Mouse (Mus musculus) CD4-positive, CD25-positive, alpha-beta regulatory T cell, adult 4 months (primary cell): ENCODE measurements around the gene Plek. TPM values are rescaled to one million over a fixed set of nuclear protein-coding genes. Genes with fewer than 3 reads are reported as not detected.

Experiments
- ATAC-seq: one replicate; pipeline ENCODE4 v1.8.0; 2017
- polyA plus RNA-seq, 2 experiments: library from polyadenylated mRNA; unstranded; fragments of 100-300 nt; shearing (Covaris generic); gene quantifications; one replicate each; pipeline ENCODE4 v1.2.1; 2017

Plek gene
- polyA plus RNA-seq, 2 experiments from 2014 or later: 3.9 to 6.3 TPM

DNA sequence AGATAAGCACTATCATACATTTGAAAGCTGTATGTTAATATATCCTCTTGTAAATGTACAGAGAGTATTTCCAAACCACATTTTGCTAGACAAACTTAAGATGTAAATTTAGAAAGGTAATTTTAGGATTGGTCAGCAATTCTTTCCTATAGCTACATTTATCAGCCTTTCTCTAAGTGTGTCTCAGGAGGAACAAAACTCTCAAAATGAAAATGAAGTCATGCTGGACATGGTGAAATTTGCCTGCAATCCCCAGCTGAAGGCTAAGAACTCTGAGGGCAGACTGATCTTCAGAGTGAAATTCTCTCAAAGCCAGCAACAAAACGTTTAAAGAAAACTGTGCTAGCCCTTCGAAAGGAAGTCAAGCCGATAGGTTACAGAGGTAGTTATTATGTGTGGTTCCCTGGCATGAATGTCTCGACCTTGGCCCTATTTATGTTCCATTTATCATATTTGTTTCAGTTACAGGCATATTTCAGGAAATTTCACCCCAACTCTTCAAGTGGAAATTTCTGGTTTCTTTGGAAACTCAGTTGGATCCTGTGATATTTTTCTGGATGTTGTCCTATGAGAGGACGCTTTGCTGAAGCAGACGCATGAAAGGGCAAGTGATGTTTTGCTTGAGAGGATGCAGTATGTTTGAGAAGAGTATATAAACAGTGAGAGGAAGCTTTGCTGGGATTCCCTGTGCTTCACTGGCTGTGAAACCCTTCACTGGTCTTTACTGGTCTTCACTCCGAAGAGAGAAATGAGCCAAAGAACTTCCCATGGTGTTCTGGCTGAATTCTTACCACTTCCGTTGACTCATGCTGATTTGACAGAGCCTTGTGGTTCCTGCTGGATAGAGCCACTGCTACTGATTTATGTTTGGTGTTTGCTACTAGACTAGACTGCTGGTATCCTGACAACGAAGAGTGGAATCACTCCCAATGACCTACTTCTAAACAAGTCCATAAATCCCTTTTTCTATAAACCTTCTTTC is 51.5 kb downstream of the Plek start:
- ATAC-seq: no peak

DNA sequence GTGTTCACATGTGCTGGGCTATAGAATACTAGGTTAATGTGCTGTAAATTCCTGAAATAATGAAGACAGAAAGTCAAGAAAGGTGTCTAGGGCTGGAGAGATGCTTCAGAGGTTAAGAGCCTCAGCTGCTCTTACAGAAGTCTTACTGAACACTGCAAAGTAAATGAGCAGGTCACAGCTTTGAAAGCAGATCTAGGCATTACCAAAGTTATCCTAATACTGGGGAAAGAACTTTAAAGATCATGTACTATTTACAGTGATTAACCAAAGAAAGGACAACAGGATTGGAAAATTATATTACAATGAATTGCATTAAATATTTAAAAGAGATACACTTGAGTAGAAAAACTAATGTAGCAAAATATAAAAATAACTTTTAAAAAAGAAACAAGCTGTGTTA is 52.2 kb downstream of the Plek start:
- ATAC-seq: no peak

DNA sequence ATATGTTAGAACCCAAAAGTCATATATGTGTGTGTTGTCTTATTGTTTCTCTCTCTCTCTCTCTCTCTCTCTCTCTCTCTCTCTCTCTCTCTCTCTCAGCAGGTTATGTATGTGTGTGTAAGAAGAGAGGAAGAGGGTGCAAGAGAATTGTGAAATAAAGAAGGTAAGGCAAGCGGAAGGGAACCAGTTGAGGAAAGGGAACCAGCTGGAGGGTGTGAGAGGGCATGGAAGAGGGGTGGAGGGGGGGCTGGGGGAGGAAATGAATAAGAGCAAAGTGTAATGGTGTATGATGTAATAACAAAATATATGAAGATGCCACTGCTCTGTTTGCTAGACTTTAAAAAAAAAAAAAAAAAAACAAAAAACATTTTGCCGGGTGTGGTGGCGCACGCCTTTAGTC is 52.8 kb downstream of the Plek start:
- ATAC-seq: no peak

DNA sequence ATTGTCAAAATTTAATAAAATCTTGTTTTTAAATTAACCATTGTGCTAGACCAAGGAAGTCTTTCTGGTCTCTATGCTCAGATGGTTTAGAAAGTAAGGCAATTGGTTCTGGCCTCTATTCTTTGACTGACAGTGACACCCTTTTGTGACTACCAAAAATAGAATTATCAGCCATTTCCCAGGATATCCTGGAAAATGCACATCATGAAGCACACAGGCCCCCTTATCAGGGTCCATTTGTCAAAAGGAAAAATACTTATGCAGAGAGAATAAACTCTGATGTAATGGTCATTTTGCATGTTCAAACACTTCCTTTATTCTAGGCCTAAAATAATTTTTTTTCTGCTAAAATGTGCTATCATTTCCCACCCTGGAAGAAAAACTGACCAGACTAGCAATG is 54.7 kb downstream of the Plek start:
- ATAC-seq: no peak

DNA sequence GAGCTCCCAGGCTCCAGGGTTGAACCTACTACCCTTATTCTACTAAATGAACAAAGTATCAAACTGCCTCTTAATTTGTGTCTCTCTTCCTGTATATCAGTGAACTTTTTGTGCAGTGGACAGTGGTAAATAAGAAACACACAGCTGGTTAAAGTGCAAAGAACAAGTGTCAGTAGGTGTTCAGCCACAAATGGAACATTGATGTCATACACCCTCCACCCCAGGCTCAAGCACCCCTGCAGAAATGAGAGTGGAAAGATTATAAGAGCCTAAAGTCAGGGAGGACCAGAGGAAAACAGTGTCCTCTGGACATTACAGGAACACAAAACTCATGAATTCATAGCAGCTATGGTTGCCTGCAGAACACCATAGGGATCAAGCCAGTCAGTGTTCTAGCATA is 55.4 kb downstream of the Plek start:
- ATAC-seq: no peak

DNA sequence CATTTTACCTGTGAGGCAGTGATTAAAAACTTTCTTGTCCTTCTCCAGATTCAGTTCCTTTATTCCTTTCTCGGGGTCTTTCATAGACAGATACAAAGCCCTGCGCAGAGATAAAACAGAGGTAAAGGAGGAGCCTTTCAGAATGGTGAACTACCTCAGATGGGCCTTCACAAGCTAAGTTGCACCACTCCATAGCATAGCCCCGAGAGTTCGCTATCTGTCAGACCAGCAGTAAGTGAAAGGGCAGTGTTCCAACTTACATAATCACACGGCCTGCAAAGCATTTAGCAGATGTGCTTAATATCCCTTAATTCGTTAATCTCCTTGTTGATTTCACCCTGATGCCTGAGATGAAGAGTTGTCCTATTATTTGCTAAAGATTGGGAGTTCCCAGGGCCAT is 59.3 kb downstream of the Plek start:
- no peak for ATAC-seq

DNA sequence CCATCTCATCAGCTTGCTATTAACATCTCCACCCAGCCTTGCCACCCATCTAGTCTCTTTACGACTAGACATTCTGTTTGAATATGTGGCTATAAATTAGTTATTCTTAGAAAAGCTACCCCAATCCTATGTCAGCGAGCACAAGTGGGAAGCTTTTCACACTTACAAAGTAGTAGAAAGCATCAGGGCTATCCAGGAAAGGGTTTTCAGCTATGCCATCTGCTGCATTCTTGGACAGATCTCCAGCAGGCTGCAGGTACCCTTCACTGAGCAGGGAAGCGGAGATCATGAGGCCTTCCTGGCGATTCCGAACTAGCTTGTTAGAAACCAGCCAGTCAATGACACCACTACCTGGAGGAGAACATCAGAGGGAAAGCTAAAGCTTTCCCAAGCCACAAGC is 62.3 kb downstream of the Plek start:
- no peak for ATAC-seq

DNA sequence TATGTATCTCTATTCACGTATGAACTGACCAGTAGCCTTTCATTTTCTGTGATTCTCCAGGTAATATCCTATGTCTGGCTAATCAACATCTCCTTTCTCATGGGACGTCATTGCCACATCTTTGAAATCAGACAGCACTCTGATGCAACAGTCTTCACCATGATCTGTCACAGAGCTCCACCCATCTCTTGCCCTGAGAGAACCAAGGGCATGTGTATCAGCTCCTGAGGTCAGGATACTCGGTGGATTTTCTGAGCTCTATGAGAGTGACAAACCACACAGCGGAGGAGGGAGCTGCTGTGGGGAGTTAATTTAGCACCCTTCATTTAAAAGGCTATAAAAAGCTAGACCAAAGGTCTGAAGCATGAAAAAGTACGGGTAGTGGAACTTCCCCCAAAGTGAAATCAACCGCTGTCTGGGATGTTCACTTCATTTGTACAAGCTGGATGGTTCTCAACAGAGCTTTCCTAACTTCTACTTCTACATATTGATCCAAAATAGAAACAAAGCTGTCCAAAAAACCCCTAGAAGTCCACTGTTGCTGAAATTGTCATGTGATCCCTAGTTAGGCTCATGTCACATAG is 64.3 kb downstream of the Plek start:
- no peak for ATAC-seq

DNA sequence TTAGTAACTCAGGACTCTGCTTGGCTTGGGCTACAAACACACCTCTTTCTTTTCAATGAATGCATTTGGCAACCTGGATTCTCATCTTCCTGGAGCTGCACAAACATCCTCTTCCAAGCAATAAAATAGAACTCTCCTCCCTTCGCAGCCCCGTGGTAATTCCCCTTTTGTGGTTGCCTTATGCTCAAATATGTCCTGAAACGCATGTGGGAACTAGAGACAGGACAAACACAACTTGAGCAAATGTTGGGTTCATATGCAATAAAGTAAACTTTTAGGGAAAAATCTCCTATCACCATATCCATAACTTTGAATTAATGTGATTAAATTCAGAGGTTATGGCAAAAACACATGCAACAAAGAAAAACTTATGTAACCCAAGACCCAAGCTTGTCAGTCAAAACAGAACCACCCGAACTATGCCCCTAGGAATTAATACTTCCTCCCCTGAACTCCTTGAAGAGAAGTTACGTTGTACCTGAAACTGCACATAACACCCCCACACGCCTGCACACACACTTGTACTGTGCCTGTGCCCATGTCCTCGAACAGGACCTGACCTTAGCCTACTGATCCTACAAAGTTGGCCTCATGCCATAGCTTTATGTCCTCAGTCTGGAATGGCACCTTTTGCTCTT is 65.5 kb downstream of the Plek start:
- no peak for ATAC-seq

DNA sequence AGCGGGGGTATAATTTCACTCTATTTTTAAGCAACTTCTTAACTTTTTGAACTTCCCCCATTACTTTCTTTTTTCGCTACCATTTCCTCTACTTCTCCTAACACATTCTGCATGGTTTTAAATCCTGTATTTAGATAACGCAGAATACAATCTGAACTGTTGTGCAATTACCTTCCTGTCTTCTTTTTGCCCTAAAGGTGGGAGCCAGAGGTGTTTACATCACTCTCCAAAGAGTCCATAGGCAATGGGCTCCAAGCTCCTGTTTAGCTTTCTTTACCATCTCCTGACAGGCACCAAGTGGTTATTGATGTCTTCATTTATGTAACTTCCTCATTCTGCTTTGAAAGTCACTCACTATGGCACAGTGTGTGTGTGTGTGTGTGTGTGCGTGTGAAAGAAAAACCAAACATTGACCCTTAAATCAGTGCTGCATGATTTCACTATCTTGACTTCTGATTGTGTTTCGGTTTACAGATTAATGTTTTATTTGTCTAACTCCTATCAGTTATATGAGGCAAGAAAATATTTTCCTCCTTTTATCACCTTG is 73.9 kb downstream of the Plek start:
- ATAC-seq: no peak

DNA sequence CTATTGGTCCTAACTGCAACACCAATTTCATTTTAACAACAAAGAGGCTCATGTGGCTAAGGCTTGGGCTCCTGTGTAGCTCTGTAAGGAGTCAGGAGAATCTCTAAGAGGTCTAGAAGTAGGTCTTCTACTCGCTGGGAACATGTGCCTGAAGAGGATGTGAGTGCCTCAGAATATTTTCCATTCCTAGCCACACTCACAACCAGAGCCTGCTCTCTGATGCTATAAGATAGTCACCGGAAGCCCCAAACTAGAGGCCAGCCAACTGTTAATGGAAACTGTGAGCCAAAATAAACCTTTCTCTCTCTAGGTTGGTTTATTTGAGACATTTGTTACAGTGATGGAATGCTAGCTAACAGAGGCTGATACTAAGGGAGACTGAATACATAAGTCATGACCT is 74.6 kb downstream of the Plek start:
- ATAC-seq: peak; percentile 74

DNA sequence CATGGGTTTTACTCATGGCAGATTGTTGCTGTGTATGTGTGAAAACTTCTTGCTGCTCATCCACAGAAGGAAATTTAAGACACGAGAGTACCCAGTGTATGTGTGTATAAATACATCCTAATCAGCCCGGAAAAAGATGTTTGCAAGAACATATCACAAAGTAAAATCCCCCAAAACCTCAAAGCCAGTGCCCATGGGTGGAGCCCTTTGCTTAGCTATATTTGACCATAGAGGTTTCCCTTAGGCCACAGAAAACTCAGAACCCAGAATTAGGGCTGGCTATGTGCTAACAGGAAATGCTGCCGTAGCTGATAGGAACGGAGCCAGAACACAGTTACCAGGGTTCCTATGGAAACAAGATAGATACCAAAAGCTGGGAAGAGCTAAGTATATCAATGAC is 75.2 kb downstream of the Plek start:
- no peak for ATAC-seq

DNA sequence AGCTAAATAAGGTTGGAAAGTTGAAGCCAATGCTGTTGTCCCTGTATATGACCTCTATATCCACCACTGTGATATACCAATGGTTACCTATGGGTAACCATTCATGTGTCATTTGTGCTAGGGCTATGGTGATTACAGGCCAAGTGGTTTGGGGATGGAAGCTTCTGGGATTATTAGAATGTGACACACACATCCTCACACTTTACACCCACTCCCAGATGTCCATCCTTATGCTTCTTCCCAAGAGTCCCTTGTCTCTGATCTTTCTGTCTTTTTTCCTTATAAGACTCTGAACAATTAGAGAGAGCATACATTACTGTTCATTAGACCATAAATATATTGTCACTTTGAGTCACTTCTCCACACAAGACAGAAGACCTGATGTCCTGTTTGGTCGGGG is 79.1 kb downstream of the Plek start:
- no peak for ATAC-seq

DNA sequence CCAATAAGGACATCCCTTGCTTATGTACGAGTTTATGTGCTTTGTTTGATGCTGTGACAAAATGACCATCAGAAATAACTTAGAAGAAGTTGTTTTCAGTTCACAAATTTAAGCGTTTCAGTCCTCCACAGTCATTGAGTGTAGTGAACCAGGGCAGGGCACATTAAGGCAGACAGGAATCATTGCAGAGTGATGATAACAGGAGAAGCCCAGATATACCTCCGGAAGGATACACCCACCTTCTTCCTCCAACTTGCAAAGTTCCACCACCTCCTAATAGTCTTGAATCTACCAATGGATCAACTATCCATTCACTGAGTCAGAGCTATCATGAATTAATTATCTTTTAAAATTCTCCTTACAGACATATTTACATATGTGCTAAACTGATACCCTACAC is 80.2 kb downstream of the Plek start:
- no peak for ATAC-seq

DNA sequence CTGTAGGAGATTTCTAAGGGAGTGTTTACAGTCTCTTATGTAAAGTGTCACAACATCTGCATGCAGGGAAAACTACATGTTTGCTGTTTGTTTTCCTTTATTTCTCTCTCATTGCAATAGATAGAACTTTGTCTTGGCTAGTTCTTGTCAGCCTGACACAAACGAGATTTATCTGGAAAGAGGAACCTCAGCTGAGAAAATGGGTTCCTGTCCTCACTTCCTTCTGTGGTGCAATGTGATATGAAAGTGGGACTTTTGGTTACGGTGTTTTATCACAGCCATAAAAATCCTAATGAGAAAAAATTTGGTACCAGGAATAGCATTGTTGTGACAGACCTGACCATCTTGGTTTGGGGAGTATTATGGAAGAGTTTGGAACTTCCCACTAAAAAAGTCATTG is 82.5 kb downstream of the Plek start:
- ATAC-seq: no peak

DNA sequence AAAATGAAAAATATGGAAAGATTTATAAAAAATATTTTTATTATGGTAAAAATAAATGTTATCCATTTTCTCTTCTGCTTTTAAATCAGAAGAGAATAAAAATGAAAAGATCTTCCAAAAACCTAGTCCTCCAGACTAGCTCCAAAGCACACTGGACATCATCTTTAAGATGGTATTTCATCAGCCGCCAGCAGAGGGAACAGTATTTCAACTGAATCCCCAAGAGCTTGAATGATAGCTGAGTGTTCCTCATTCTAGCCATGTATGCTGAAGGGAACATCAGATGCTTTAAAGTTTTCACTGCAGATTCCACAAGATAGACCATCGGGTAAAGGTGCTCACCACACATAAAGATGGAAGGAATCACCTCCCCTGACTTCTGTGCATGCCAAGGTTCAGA is 84.4 kb downstream of the Plek start:
- ATAC-seq: peak; percentile 47

DNA sequence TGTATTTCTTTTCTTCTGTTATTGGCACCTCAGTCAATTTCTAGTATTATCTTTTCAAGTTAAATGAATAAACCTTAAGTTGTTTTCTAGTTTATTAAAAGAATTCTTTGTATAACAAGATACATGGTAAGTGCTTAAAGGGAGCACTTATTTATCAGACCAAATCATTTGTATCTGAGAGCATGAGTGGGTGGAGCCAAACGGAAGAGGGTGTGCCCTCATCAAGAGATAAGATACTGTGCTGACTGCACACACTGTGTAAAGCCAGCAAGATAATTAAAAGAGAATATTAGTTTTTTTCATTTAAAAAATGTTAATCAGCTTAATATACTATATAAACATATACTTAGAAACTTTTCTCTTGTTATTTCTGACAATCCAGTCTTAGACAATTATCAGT is 93.7 kb downstream of the Plek start:
- ATAC-seq: no peak

DNA sequence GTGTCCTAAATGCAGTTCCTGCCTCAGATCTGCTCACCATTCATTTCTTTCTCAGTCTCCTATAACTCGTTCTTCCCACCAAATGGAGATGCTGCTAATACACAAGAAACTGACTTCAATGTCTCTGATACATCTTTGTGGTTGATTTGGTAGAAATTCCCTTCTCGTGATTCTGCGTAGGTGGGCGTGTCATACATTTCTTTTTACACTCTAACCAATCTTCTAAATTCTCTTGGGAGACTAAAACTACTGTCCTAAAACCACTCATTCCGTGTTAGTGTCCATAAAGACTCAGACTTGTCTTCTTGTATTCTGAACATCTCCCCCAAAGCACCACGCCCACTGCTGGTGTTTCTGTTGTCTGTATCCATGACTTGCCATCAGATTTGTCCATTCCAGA is 95.2 kb downstream of the Plek start:
- peak; percentile 38 for ATAC-seq

DNA sequence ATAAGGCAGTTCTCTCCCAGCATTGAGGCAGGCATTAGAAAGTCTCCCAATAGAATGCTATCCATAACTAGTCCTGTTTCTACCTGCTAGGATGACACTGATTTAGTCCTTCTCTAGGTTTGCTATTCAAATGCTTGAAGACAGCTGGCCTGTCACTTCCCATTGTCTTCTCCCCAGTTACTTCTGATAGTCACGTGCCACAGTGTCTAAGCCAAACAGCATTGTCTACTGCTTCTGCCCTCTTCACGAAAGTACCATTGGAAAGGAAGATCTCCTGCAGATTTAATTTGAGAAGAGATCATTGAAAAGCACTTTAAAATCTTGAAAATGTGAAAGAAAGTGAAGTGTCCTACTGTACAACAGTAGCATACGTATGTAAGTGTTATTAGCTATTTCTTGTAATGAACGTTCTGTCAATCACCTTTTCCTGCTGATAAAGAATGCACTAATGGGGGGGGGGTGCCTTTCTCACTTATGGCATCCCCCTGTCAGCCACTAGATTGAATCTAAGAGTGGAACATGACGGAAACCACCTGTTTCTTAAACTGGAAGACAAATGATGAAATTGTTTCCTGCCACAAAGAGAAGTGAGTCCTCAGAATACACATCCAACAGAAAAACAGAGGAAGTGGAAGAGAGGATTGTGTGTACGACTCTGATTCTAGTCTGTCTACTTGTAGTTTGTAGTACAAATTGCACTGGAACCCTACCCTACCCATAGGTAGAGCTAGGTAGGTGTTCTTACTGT is 95.9 kb downstream of the Plek start:
- peak; percentile 65 for ATAC-seq

DNA sequence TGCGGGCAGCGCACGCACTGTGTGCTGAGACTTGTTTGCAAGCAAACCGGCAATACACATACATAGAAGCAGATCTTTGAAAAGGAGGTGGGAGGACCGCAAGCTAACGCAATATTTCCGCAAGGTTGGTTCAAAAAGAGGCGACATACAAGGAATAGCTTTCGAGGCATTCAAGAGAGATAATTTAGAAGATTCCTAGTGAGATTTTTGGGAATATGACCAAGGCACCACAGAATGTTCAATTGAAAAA is 100.5 kb downstream of the Plek start:
- no peak for ATAC-seq

DNA sequence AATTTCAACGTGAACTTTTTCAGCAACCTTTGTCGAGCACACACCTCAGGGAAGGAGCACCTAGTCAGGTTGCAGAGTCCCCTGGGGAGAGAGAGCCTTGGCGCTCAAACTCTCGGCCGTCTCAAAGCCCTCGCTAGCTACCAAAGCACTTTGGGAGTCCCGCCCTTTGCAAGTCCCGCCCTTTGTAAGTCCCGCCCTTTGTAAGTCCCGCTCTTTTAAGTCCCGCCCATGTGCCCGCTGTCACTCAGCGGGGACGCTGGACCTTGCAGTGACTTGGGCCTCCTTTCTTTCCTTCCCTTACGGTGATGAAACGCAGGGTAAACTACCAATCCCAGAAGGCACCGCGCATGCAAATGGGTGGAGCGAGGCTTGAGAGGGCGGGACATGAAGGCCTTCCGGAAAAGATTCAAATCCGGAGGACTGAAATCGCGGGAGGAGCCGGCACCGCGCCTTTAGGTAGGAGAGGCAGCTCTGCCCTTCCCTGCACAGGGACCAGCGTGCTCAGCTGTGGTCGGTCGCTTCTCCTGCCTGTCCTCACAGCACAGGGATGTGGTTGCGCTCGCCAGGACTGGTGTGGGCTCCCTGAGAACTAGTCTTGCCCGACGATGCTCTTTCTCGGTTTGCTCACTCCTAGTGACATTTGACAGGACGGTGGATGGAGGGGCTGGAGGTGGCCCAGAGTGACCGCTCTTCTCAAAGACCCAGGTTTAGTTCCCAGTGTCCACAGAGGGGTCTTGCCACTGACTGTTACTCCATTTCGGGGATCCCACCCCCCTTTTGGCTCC is 101.0 kb downstream of the Plek start, which contains the start of gene Fbxo48:
Gene Fbxo48, plus strand, starts transcription at position 400 of the 785 bp plus-strand sequence.
- ATAC-seq: peak; percentile 98
